Mouse (Mus musculus): ENCODE measurements at regions not wholly inside any gene's neighbourhood (a gene's known extent, or its start where the extent isn't known, plus 50 kb on each side); places are given as distances from the start of the nearest gene placed in this dataset.

DNA sequence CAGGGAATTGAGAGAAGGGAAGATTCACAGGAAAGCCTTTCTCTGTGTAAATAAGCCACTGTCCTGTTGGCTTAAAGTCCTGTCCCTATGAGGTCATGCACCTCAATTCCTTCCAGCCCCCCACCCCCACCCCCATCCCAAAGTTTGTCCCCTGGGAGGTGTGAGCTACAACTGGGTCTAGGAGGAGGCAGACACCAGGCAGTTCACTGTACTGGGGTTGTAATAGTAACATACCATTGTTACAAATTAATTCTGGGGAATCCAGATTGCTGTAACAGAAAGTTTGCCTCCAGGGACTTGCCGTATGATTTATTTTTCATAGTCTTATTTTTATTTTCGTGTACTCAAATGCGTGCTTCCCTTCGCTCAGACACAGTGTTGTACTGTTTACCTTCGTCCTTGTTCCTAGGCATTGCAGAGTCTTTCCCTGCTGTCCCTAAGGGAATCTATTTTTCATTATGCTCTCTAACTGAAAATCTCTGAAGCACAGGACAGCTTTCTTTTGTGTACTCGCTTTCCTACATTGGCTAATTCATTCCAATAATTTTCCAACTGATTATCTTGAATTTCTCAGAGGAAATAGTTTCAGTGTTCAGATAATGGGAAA is 244.2 kb downstream of the Mex3b start:
- ChIA-PET POLR2A (interaction anchor here in 1 of 4 experiments (0.6 kb wide), 1 partner anchor 16 kb away, joined by 3 read pairs; no protein-coding TSS in a partner anchor), CTCF (no interaction called here)

DNA sequence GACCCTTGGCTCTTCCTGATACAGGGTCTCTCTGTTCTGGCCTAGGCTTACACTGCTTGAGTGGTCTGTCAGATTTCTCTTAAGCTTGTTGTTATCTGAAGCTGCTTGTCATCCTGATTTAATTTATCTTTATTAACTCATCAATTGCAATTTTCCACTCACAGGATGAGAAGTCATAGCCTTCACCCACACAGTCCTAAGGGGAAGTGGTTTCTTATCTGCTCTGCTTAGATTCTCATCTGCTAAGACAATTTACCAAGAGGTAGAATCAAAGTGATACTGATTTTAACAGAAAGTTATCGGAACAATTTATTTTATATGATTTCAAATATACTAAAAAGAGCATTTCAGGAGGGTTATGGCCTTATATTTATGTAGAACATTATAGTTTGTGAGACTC is 249.4 kb downstream of the Mex3b start:
- CTCF ChIA-PET, result no interaction called here

GRCm38 (mm10) chr7:83117065-83117464 is 249.9 kb downstream of the Mex3b start:
- ChIA-PET CTCF (no interaction called here), POLR2A (no interaction called here)

More for the DNA sequence above, 249.4 kb downstream of the Mex3b start:
- POLR2A ChIA-PET, result no interaction called here

DNA sequence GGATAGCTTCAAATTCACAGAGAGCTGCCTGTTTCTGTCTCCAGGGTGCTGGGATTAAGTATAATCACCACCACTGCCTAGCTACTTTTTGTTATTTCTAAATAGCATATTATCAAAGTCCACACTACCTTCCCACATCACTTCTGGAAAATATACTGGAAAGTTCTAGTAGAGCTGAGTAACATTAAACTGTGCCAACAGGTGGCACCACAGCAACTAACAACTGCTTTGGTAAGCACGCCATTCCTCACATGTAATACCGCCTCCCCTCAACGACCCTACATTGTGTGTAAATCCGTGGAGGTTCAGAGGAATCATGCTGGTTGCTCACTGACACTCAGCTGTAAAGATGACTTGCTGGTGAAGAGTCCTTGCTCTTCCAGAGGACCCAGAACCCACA is 259.1 kb downstream of the Mex3b start:
- ChIA-PET CTCF (interaction anchor here in 2 of 4 experiments (0.7 to 1.0 kb wide), 2 partner anchors 424 to 960 kb away, joined by 3 read pairs; partner anchors contain the start of gene Cemip (in 1 of the 2)), POLR2A (interaction anchor here in 1 of 4 experiments (0.7 kb wide), 1 partner anchor 411 kb away, joined by 7 read pairs; no protein-coding TSS in a partner anchor)

DNA sequence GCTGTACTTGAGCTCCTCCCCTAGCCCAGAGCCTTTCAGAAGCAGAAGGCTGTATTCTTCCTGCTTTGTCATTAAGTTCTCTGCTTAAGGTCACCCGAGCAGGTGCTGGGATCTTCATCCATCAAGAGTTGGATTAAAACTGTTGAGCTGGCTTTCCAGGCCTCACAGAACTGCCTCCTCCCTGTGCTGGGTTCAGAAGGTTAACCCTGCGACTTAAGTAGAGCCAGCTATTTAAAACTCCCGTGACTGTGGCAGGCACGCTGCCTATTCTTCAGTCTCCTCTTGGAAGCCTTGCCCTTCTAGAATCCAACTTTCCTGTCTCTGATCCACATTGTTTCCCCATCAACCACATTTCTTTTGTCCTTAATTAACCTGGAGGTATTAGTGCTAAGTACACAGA is 273.1 kb downstream of the Mex3b start:
- POLR2A ChIA-PET, result no interaction called here
- CTCF ChIA-PET, result no interaction called here

GRCm38 (mm10) chr7:83140658-83141057 is 273.5 kb downstream of the Mex3b start:
- ChIA-PET CTCF (no interaction called here), POLR2A (no interaction called here)

DNA sequence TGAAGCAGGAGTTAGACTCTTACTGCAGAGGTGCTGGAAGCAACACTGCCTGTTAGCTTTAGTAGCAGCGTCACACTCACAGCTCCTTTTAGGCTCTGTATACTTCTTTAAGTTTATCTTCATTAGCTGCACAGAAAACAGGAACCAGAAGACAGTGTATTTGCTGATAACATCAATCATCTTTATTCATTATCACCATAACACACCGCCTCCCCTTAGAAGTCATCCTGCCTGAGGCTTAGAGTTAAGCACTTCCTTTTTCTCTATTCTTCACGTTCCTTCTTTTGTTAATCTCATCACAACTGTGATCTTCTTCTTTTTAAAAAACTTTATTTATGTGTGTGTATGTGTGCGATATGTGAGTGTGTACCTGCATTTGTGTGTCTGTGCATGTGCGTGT is 276.9 kb downstream of the Mex3b start:
- CTCF ChIA-PET, result no interaction called here
- POLR2A ChIA-PET, result no interaction called here

GRCm38 (mm10) chr7:83145551-83145950 is 278.4 kb downstream of the Mex3b start:
- CTCF ChIA-PET, result no interaction called here
- POLR2A ChIA-PET, result no interaction called here

- CTCF ChIA-PET, result no interaction called here
- POLR2A ChIA-PET, result no interaction called here
These were observed 294.1 kb downstream of the Mex3b start for GRCm38 (mm10) chr7:83161226-83161625.

DNA sequence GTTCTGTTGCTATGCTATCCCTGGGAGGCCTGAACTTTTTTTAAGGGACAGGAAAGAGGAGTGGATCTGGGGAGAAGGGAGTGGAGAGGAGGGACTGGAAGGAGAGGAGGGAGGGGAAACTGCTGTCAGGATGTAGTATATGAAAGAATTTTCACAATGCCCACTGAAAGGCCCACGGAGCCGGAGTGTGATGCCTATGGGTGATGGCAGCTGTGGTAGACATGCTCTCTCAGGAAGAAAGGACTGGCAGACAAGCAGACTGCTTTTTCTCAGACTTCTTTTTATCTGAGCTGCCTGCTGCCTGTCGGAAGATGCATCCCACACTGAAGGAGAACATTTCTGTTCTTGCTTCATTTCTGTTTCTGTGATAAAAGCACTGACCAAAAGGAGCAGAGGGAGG is 295.7 kb downstream of the Mex3b start:
- CTCF ChIA-PET, result no interaction called here

DNA sequence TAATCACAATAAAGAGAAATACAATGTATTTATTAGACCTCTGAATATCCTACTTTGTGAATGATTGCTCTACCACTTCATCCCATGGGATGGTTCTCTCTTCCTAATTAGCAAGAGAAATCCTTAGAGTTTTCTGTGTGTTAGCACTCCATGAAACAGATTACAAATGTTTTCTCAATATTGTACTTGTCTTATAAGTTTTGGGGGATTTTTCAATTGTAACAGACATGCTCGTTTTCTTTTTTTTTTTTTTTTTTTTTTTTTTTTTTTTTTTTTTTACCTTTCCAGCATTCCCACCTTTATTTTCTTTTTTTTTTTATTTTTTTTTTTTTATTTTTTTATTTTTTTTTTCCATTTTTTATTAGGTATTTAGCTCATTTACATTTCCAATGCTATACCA is 312.3 kb downstream of the Mex3b start:
- CTCF ChIA-PET, result interaction anchor here in 1 of 4 experiments (0.6 kb wide), 1 partner anchor 840 kb away, joined by 3 read pairs; no protein-coding TSS in a partner anchor
- POLR2A ChIA-PET, result interaction anchor here in 1 of 4 experiments (0.6 kb wide), 1 partner anchor 680 kb away, joined by 6 read pairs; no protein-coding TSS in a partner anchor

More for the DNA sequence above, 295.7 kb downstream of the Mex3b start:
- POLR2A ChIA-PET, result no interaction called here

GRCm38 (mm10) chr7:83186341-83186740 is 319.2 kb downstream of the Mex3b start:
- ChIA-PET CTCF (interaction anchor here in 1 of 4 experiments (0.9 to 1.8 kb wide), 2 partner anchors 15 to 18 kb away, joined by 3 to 9 read pairs; no protein-coding TSS in a partner anchor), POLR2A (interaction anchor here in 3 of 4 experiments (0.5 to 1.3 kb wide), 4 partner anchors 10 to 317 kb away, joined by 3 to 6 read pairs (median 3); no protein-coding TSS in a partner anchor)

DNA sequence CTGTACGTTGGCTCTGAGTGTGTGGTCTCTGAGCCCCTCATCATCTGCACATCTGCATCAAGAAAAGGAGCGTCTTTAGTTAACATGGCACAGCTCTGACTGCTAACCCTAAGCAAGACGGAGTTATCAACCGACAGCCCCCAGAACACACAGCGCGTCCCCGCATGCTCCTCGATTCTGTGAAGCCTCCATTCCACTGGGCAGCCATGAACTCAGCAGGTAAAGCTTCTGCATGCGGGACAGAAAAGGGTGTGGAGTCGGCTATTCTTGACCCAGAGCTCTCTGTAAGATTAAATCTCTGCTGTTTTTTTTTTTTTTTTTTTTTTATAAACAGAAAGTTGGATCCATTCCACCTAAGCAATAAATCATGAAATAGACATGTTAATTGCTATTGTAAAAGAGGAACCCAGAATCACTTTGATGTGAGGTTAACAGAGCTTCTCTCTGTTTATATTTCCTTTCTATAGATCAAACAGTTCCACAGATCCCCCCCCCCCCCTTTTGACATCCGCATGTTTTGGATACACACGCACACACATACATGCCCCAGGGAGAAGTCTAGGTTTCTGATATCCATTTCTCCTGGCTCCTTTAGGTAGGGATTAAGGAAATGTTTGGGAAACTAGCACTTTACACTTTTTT is 328.9 kb downstream of the Mex3b start:
- POLR2A ChIA-PET, result interaction anchor here in 3 of 4 experiments (0.5 to 1.2 kb wide), 3 partner anchors 10 to 413 kb away, joined by 3 to 6 read pairs (median 3); no protein-coding TSS in a partner anchor
- CTCF ChIA-PET, result interaction anchor here in 1 of 4 experiments (0.6 to 1.1 kb wide), 2 partner anchors 159 to 1052 kb away, joined by 3 to 5 read pairs; no protein-coding TSS in a partner anchor

- CTCF ChIA-PET, result no interaction called here
- POLR2A ChIA-PET, result interaction anchor here in 1 of 4 experiments (0.6 kb wide), 1 partner anchor 330 kb away, joined by 5 read pairs; no protein-coding TSS in a partner anchor
These were observed 330.4 kb downstream of the Mex3b start for GRCm38 (mm10) chr7:83197490-83197889.

- ChIA-PET CTCF (interaction anchor here in 2 of 4 experiments (0.6 to 2.0 kb wide), 6 partner anchors 14 to 914 kb away, joined by 3 to 9 read pairs (median 4); no protein-coding TSS in a partner anchor), POLR2A (interaction anchor here in 2 of 4 experiments (0.6 to 0.7 kb wide), 2 partner anchors 15 to 286 kb away, joined by 3 read pairs; no protein-coding TSS in a partner anchor)
These were observed 334.1 kb downstream of the Mex3b start for GRCm38 (mm10) chr7:83201126-83201686.

DNA sequence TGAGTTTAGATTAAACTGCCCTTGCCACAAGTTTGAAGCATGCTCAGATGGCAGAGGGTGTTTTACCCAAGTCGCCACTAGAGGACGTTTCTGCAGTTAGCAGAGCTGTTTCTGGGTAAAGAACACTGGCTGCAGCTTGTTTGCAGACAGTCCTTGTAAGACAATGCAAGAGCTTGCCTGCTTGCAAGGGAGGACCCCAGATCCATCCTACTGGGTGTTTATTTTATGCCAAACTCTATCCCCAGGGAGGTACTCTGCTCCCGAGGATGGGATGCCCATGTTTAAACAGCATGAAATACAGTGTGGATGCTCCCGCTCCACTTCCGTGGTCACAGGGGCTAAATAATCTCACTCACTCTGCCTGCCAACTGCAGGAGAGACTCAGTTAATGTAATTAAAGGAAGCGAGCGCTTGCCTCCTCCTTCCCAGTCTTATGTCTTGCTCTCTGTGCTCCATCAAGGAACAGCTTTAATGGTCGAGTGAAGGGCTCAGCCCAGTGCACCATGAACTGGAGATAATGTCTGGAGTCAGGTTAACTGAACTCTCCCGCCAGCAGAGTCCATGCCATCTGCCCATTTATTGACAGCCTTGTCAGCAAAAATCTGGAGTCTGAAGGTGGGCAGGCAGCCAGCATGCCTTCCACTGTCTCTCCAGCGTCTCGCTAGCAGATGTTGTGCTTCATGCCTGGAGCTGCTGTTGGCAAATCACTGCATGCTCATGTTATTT is 334.8 kb downstream of the Mex3b start:
- POLR2A ChIA-PET, result no interaction called here

DNA sequence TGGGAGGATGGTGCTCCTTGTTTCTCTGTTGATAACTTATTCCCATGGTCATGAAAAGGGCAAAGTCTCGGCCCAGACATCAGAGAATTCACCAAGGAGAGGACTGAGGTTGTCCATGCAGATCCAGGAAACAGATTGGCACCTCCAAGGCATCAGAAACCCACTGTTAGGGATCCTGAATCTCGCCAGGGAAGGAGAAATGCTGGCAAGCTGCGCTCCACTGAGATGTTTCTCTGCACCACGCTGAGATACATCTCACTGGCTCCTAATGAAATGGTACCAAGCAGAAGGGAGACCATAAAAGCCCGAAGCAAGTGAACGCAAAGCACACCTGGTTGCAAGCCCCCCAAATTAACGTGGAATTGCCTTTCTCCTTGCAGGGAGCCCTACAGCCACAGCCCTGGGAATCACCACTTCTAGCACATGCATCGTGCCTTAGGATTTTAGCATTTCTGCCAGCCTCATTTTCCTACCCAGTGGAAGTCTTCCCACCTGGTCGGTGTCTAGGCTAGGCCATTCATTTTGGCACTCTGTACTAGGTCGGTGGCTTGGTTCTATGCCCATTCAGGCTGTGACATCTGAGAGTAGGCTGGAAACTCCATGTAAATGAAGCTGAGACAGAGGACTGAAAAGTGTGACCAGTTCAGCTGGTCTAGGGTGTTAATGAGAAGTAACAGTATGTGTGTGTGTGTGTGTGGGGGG is 336.3 kb downstream of the Mex3b start:
- CTCF ChIA-PET, result interaction anchor here in 1 of 4 experiments (1.4 kb wide), 1 partner anchor 17 kb away, joined by 3 read pairs; no protein-coding TSS in a partner anchor
- POLR2A ChIA-PET, result no interaction called here

More for the DNA sequence above, 334.8 kb downstream of the Mex3b start:
- CTCF ChIA-PET, result interaction anchor here in 2 of 4 experiments (0.6 to 2.0 kb wide), 5 partner anchors 14 to 348 kb away, joined by 3 to 9 read pairs (median 3); no protein-coding TSS in a partner anchor

- ChIA-PET POLR2A (interaction anchor here in 1 of 4 experiments (1.4 kb wide), 1 partner anchor 18 kb away, joined by 3 read pairs; no protein-coding TSS in a partner anchor), CTCF (interaction anchor here in 2 of 4 experiments (0.8 to 1.4 kb wide), 2 partner anchors 17 to 44 kb away, joined by 3 read pairs; no protein-coding TSS in a partner anchor)
These were observed 336.9 kb downstream of the Mex3b start for GRCm38 (mm10) chr7:83204013-83204365.
